Mouse (Mus musculus) G1E (cell line): ENCODE measurements around the gene Vps53.

Experiments
- CTCF ChIP-seq: IDR thresholded peaks from 2 replicates; pipeline ENCODE4 v1.5.1; 2012; ENCODE audit warnings: low read depth, low read length, inconsistent platforms, mixed read lengths
- GATA1 ChIP-seq: IDR thresholded peaks from 2 replicates; pipeline ENCODE4 v1.6.1; 2012; ENCODE audit warnings: borderline replicate concordance, low read length, inconsistent platforms, mixed read lengths
- GATA2 ChIP-seq: IDR thresholded peaks from 2 replicates; pipeline ENCODE4 v1.6.1; 2012; ENCODE audit warnings: low read depth, low read length, inconsistent platforms, borderline replicate concordance
- POLR2AphosphoS5 ChIP-seq: IDR thresholded peaks from 2 replicates; pipeline ENCODE4 v1.6.1; 2012; ENCODE audit warnings: low read depth, low read length, inconsistent platforms; ENCODE audit not compliant: insufficient replicate concordance

DNA sequence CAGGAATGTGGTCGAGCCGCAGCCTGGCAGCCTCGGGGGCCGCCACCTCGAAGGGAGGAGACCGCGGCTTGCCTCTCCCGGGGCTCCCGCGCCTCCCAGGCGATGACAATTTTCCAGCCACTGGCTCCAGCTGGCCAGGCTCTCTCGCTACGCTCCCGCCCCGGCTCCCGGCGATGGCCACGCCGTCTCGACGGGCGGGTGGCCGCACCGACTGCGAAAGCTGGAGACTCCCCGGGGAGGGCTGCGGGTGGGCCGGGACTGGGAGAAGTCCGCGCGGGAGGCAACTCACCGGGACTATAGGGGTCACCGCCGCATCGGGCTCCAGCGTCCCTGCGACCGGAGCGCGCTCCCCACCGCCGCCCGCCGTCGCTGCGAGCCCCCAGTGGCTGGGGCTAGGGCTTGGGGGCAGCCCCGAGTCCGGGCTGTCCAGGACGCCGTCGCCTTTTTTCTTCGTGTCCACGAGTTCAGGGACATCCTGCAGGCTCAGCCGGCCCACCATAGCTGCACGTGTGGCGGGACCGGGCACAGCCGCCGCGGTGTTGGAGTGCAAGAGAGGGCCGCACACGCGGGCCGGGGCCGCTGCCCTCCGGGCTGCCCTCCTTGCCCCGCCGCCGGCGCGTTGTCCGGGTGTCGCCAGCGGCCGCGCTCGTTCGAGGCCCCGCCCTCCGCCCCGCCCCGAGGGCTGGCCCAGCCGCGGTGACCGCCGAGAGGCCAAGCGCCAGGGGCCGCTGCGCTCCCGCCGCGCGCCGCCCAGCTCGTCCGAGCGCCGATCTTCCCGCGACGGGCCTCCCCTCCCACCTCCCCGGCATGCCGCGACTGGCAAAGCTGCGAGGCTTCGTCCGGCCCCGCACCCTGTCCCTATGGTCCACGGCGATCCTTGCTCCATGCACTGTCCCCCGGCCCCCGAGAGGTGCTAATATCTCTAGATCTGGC, 152.0 kb downstream of the Vps53 start, which contains the start of gene Rflnb:
- TF ChIP-seq CTCF (no peak), GATA1 (no peak), POLR2AphosphoS5 (no peak), GATA2 (no peak)
